Mouse (Mus musculus) liver, embryonic 14.5 days (tissue): ENCODE data around the gene Ampd3. TPM values are rescaled to one million over a fixed set of nuclear protein-coding genes. Genes with fewer than 3 reads are reported as not detected.

Experiments used
- ATAC-seq: fragments of 200-750 bp; cut with Nextera tagmentation; 2 replicates; pipeline ENCODE4 v1.8.0; 2017; ENCODE audit warnings: moderate number of reproducible peaks, mild to moderate bottlenecking, moderate library complexity; ENCODE audit not compliant: insufficient read depth
- DNase-seq, 3 experiments: peaks; one replicate each; pipeline ENCODE4 v3.0.0-alpha.2; 2012 to 2013; ENCODE audit warnings: low read depth in 3 of 3, low spot score in 3 of 3
- H3K27ac ChIP-seq: fragments of 300-500 bp; sonication (generic); 2 replicates; pipeline ENCODE4 v1.5.1; 2014; ENCODE audit warnings: moderate library complexity, mild to moderate bottlenecking, control low read depth, inconsistent platforms
- H3K27me3 ChIP-seq: fragments of 300-500 bp; sonication (generic); 2 replicates; pipeline ENCODE4 v1.6.1; 2014; ENCODE audit warnings: mild to moderate bottlenecking, low read length, moderate library complexity; ENCODE audit not compliant: control insufficient read depth, insufficient read depth
- H3K36me3 ChIP-seq: fragments of 300-500 bp; sonication (generic); replicated peaks from 2 replicates; pipeline ENCODE4 v1.6.1; 2014; ENCODE audit warnings: low read depth; ENCODE audit not compliant: control insufficient read depth, insufficient read depth
- H3K4me1 ChIP-seq, 2 experiments: fragments of 200-500 bp in 1 of 2; fragments of 300-500 bp in 1 of 2; sonication (generic) in 1 of 2; replicated peaks; 2 replicates each; pipeline ENCODE4 v1.6.1; 2012 to 2014; ENCODE audit warnings: antibody characterized with exemption in 1 of 2, inconsistent platforms in 1 of 2, low read length in 1 of 2; ENCODE audit not compliant: control insufficient read depth in 2 of 2, insufficient read depth in 2 of 2
- H3K4me2 ChIP-seq: fragments of 300-500 bp; sonication (generic); 2 replicates; pipeline ENCODE4 v1.6.1; 2014; ENCODE audit warnings: low read depth, mild to moderate bottlenecking, control low read depth, moderate library complexity
- H3K4me3 ChIP-seq, 2 experiments: fragments of 200-500 bp in 1 of 2; fragments of 300-500 bp in 1 of 2; sonication (generic) in 1 of 2; 2 replicates each; pipeline ENCODE4 v1.5.1; 2012 to 2014; ENCODE audit warnings: low read depth in 2 of 2, low read length in 2 of 2, mild to moderate bottlenecking in 2 of 2, control low read depth in 1 of 2, inconsistent platforms in 1 of 2, moderate library complexity in 1 of 2; ENCODE audit not compliant: insufficient read depth in 1 of 2
- H3K9ac ChIP-seq: fragments of 300-500 bp; sonication (generic); replicated peaks from 2 replicates; pipeline ENCODE4 v1.6.1; 2014; ENCODE audit warnings: mild to moderate bottlenecking, control low read depth, moderate library complexity
- H3K9me3 ChIP-seq: fragments of 300-500 bp; sonication (generic); 2 replicates; pipeline ENCODE4 v1.6.1; 2016; ENCODE audit warnings: low read length, mixed read lengths; ENCODE audit not compliant: control insufficient read depth
- CTCF ChIP-seq: IDR thresholded peaks from 2 replicates; pipeline ENCODE4 v1.5.1; 2016; ENCODE audit warnings: antibody characterized with exemption, low read depth, control low read depth
- EP300 ChIP-seq: IDR thresholded peaks from 2 replicates; pipeline ENCODE4 v1.6.1; 2016; ENCODE audit warnings: antibody characterized with exemption, low read depth
- WGBS: fragments of 180-500 bp; shearing (Covaris S2); extraction: QIAGEN DNeasy Blood & Tissue Kit; methylation state at CpG from one replicate; pipeline ENCODE4 v1.1.7; 2014; ENCODE audit not compliant: insufficient replicate concordance; 5-methylcytosine and 5-hydroxymethylcytosine counted together
- microRNA-seq: library from miRNA; unstranded; fragments of <30 nt; microRNA quantifications from one replicate; pipeline ENCODE4, GENCODE M21; 2016
- polyA plus RNA-seq, 2 experiments: library from polyadenylated mRNA; depleted of rRNA in 1 of 2; stranded (reverse) in 1 of 2; unstranded in 1 of 2; fragments of >200 nt; fragmentation: Nextera tagmentation in 1 of 2; extraction: Ambion mirVana in 1 of 2; gene quantifications; 2 replicates each; pipeline versions ENCODE4 v1.2.1 to v1.2.3; 2012 to 2014

The Ampd3 gene
- polyA plus RNA-seq, 2 experiments: 21.9 to 28.6 TPM

DNA sequence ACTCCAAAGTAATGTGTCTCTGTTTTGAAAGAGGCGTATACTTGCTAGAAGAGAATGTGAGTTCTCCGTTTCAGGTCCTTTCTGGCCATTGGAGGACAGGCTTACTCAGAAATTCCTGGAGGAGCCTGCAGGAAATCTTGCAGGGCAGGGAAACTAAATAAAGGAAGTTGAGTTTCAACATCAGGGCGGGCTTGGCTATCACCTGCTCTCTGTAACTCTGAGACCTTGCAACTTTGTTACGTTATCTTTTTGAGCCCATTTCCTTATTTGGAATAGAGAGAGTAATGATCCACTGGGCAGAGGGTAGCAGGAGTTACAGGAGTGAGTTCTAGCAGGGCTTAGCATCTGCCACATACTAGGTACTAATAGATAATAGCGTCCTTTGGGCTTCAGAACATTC, 92.1 kb downstream of the Ampd3 start:
- Histone ChIP-seq H3K9ac (no peak overlapping the region), H3K27ac (no peak overlapping the region), H3K9me3 (no peaks in the 10 kb centered on the region), H3K4me2 (no peak overlapping the region), H3K4me3 (no peak overlapping the region), H3K36me3 (no peaks in the 10 kb centered on the region), H3K27me3 (no peaks in the 10 kb centered on the region), H3K4me1 (peaks cover 3 to 14% of the 10 kb centered on the region in 2 experiments; a peak in 3 of 4 replicates)
- WGBS: 19% methylated on average over 5 of the region's 5 CpGs
- TF ChIP-seq CTCF (no peak), EP300 (no peak)
- DNase-seq (no peak), ATAC-seq (no peak)

Small RNA genes within 50 kb of the gene (microRNA-seq; reads per million reads assigned to microRNA genes)
- gene Gm47282: not detected

Other genes starting within 250 kb of the Ampd3 start
- gene Sbf2, start 153.3 kb upstream of the Ampd3 start, polyA plus RNA-seq (2012; rRNA removed): 2.6 and 2.9 TPM in 2 replicates
- 3.3 TPM in 2 replicates for gene Sbf2, start 153.3 kb upstream of the Ampd3 start, polyA plus RNA-seq (2014; fragmentation: Nextera tagmentation; extraction: Ambion mirVana)
- gene Adm, start 140.5 kb upstream of the Ampd3 start, polyA plus RNA-seq (2012; rRNA removed): 1.5 TPM in 2 replicates
- 1.2 and 1.4 TPM in 2 replicates for gene Adm, start 140.5 kb upstream of the Ampd3 start, polyA plus RNA-seq (2014; fragmentation: Nextera tagmentation; extraction: Ambion mirVana)
- 11.8 and 17.4 TPM in 2 replicates for gene Rnf141, start 76.3 kb downstream of the Ampd3 start, polyA plus RNA-seq (2012; rRNA removed)
- gene Rnf141, start 76.3 kb downstream of the Ampd3 start, polyA plus RNA-seq (2014; fragmentation: Nextera tagmentation; extraction: Ambion mirVana): 25.4 and 25.9 TPM in 2 replicates
- gene Lyve1, start 95.0 kb downstream of the Ampd3 start, polyA plus RNA-seq (2012; rRNA removed): 18.3 and 24.6 TPM in 2 replicates
- gene Lyve1, start 95.0 kb downstream of the Ampd3 start, polyA plus RNA-seq (2014; fragmentation: Nextera tagmentation; extraction: Ambion mirVana): 22.2 and 22.7 TPM in 2 replicates
- gene Mrvi1, start 214.3 kb downstream of the Ampd3 start, polyA plus RNA-seq (2012; rRNA removed): 3.7 TPM in 2 replicates
- 4.7 and 5.5 TPM in 2 replicates for gene Mrvi1, start 214.3 kb downstream of the Ampd3 start, polyA plus RNA-seq (2014; fragmentation: Nextera tagmentation; extraction: Ambion mirVana)